Mouse (Mus musculus): ENCODE measurements around the gene Sept6. TPM values are rescaled to one million over a fixed set of nuclear protein-coding genes. Genes with fewer than 3 reads are reported as not detected.

The Sept6 gene
- total RNA-seq, 2 experiments from 2014 or later = 56.9 to 59.2 TPM

- no peak for DNase-seq (ENCODE audit: extremely low spot score in 1 of 2, low spot score in 2 of 2)
- TF ChIP-seq CTCF (IDR thresholded peaks at IDR 0.05) = no peak
- Histone ChIP-seq H3K4me3 (peak overlapping the region; percentile 58), H3K27ac (no peak overlapping the region; the same call in 1 of the 2 replicates)
- intact Hi-C loops (cut with DNase I) = loop anchor here (5.0 kb wide), 1 partner anchor 34 kb away; no protein-coding TSS in a partner anchor
These were observed 3.7 kb downstream of the Sept6 start for GRCm38 (mm10) chrX:36987851-36988250.

- no peak for TF ChIP-seq CTCF (IDR thresholded peaks at IDR 0.05)
- DNase-seq (ENCODE audit: extremely low spot score in 1 of 2, low spot score in 2 of 2) = no peak
- Histone ChIP-seq H3K27ac (no peak overlapping the region), H3K4me3 (no peak overlapping the region)
- intact Hi-C loops (cut with DNase I) = loop anchor here (5.0 kb wide), 1 partner anchor 37 kb away; no protein-coding TSS in a partner anchor
These were observed 6.6 kb downstream of the Sept6 start for GRCm38 (mm10) chrX:36985041-36985440.

- Histone ChIP-seq H3K27ac (peak overlapping the region; percentile 76), H3K4me3 (no peak overlapping the region)
- intact Hi-C loops (cut with DNase I) = loop anchor here (5.0 kb wide), 1 partner anchor 46 kb away; no protein-coding TSS in a partner anchor
- peak in 1 of 2 experiments; percentile 13 for DNase-seq (ENCODE audit: extremely low spot score in 1 of 2, low spot score in 2 of 2)
- TF ChIP-seq CTCF (IDR thresholded peaks at IDR 0.05) = no peak
These were observed 7.8 kb downstream of the Sept6 start for GRCm38 (mm10) chrX:36983654-36984311.

- peak overlapping the region; percentile 76 for H3K27ac ChIP-seq
- intact Hi-C loops (cut with DNase I) = loop anchor here (5.0 kb wide), 1 partner anchor 46 kb away; no protein-coding TSS in a partner anchor
- DNase-seq (ENCODE audit: extremely low spot score in 1 of 2, low spot score in 2 of 2) = no peak
These were observed 8.5 kb downstream of the Sept6 start for GRCm38 (mm10) chrX:36982892-36983653.

GRCm38 (mm10) chrX:36980563-36981187, 10.9 kb downstream of the Sept6 start:
- no peak overlapping the region for H3K4me3 ChIP-seq
- no peak for DNase-seq (ENCODE audit: extremely low spot score in 1 of 2, low spot score in 2 of 2)
- intact Hi-C loops (cut with DNase I) = loop anchor here (5.0 kb wide), 1 partner anchor 43 kb away; no protein-coding TSS in a partner anchor
- no peak for TF ChIP-seq CTCF (IDR thresholded peaks at IDR 0.05)
- H3K27ac ChIP-seq = no peak overlapping the region

More at GRCm38 (mm10) chrX:36982892-36983653, 8.5 kb downstream of the Sept6 start:
- no peak for TF ChIP-seq CTCF (IDR thresholded peaks at IDR 0.05)
- no peak overlapping the region for H3K4me3 ChIP-seq

GRCm38 (mm10) chrX:36977863-36978262, 13.7 kb downstream of the Sept6 start:
- TF ChIP-seq CTCF (IDR thresholded peaks at IDR 0.05) = no peak
- Histone ChIP-seq H3K4me3 (no peak overlapping the region), H3K27ac (no peak overlapping the region)
- no peak for DNase-seq (ENCODE audit: extremely low spot score in 1 of 2, low spot score in 2 of 2)
- intact Hi-C loops (cut with DNase I) = no loop called here

- no peak for TF ChIP-seq CTCF (IDR thresholded peaks at IDR 0.05)
- DNase-seq (ENCODE audit: extremely low spot score in 1 of 2, low spot score in 2 of 2) = no peak
- intact Hi-C loops (cut with DNase I) = no loop called here
- Histone ChIP-seq H3K4me3 (no peak overlapping the region), H3K27ac (no peak overlapping the region)
These were observed 14.6 kb downstream of the Sept6 start for GRCm38 (mm10) chrX:36976980-36977379.

- TF ChIP-seq CTCF (IDR thresholded peaks at IDR 0.05) = no peak
- no peak overlapping the region for H3K27ac ChIP-seq
- H3K4me3 ChIP-seq = no peak overlapping the region
- intact Hi-C loops (cut with DNase I) = no loop called here
- DNase-seq (ENCODE audit: extremely low spot score in 1 of 2, low spot score in 2 of 2) = no peak
These were observed 15.3 kb downstream of the Sept6 start for GRCm38 (mm10) chrX:36976272-36976671.

GRCm38 (mm10) chrX:36974905-36975304, 16.7 kb downstream of the Sept6 start:
- TF ChIP-seq CTCF (IDR thresholded peaks at IDR 0.05) = no peak
- Histone ChIP-seq H3K4me3 (no peak overlapping the region), H3K27ac (no peak overlapping the region)
- intact Hi-C loops (cut with DNase I) = no loop called here
- DNase-seq (ENCODE audit: extremely low spot score in 1 of 2, low spot score in 2 of 2) = no peak

- intact Hi-C loops (cut with DNase I) = no loop called here
- H3K4me3 ChIP-seq = no peak overlapping the region
- TF ChIP-seq CTCF (IDR thresholded peaks at IDR 0.05) = no peak
- H3K27ac ChIP-seq = no peak overlapping the region
- DNase-seq (ENCODE audit: extremely low spot score in 1 of 2, low spot score in 2 of 2) = no peak
These were observed 18.6 kb downstream of the Sept6 start for GRCm38 (mm10) chrX:36972951-36973471.

- no peak for DNase-seq (ENCODE audit: extremely low spot score in 1 of 2, low spot score in 2 of 2)
- Histone ChIP-seq H3K4me3 (no peak overlapping the region), H3K27ac (no peak overlapping the region)
- no peak for TF ChIP-seq CTCF (IDR thresholded peaks at IDR 0.05)
- intact Hi-C loops (cut with DNase I) = no loop called here
These were observed 20.4 kb downstream of the Sept6 start for GRCm38 (mm10) chrX:36971156-36971555.

GRCm38 (mm10) chrX:36969501-36969900, 22.1 kb downstream of the Sept6 start:
- Histone ChIP-seq H3K27ac (no peak overlapping the region), H3K4me3 (no peak overlapping the region)
- no peak for TF ChIP-seq CTCF (IDR thresholded peaks at IDR 0.05)
- intact Hi-C loops (cut with DNase I) = no loop called here
- no peak for DNase-seq (ENCODE audit: extremely low spot score in 1 of 2, low spot score in 2 of 2)

Data from left cerebral cortex, adult 2 months (tissue).